Mouse (Mus musculus) heart, embryonic 15.5 days (tissue): ENCODE data around the gene B3gnt9. TPM values are rescaled to one million over a fixed set of nuclear protein-coding genes. Genes with fewer than 3 reads are reported as not detected.
A peak's percentile ranks its signal among the peaks of the same experiment; 100 is the strongest.

Experiments
- ATAC-seq: fragments of 200-750 bp; cut with Nextera tagmentation; replicated peaks from 2 replicates; pipeline ENCODE4 v1.8.0; 2017; ENCODE audit warnings: low read depth, moderate TSS enrichment; ENCODE audit not compliant: insufficient number of reproducible peaks, insufficient read depth, low FRiP score
- H3K27ac ChIP-seq: fragments of 300-500 bp; sonication (generic); 2 replicates; pipeline ENCODE4 v1.5.1; 2015; ENCODE audit warnings: mild to moderate bottlenecking, inconsistent platforms
- H3K27me3 ChIP-seq: fragments of 300-500 bp; sonication (generic); 2 replicates; pipeline ENCODE4 v1.6.1; 2015; ENCODE audit warnings: inconsistent platforms
- H3K36me3 ChIP-seq: fragments of 300-500 bp; sonication (generic); 2 replicates; pipeline ENCODE4 v1.6.1; 2015; ENCODE audit warnings: mild to moderate bottlenecking, inconsistent platforms
- H3K4me1 ChIP-seq: fragments of 300-500 bp; sonication (generic); replicated peaks from 2 replicates; pipeline ENCODE4 v1.6.1; 2015; ENCODE audit warnings: inconsistent platforms
- H3K4me2 ChIP-seq: fragments of 300-500 bp; sonication (generic); 2 replicates; pipeline ENCODE4 v1.6.1; 2015; ENCODE audit warnings: inconsistent platforms, mild to moderate bottlenecking, moderate library complexity
- H3K4me3 ChIP-seq: fragments of 300-500 bp; sonication (generic); 2 replicates; pipeline ENCODE4 v1.5.1; 2015; ENCODE audit warnings: mild to moderate bottlenecking, inconsistent platforms
- H3K9ac ChIP-seq: fragments of 300-500 bp; sonication (generic); 2 replicates; pipeline ENCODE4 v1.6.1; 2015; ENCODE audit warnings: mild to moderate bottlenecking, inconsistent platforms
- H3K9me3 ChIP-seq: fragments of 300-500 bp; sonication (generic); replicated peaks from 2 replicates; pipeline ENCODE4 v1.6.1; 2016; ENCODE audit warnings: inconsistent platforms
- WGBS: fragments of 180-500 bp; shearing (Covaris S2); methylation state at CpG from one replicate; pipeline ENCODE4 v1.1.7; 2015; ENCODE audit warnings: mixed read lengths; 5-methylcytosine and 5-hydroxymethylcytosine counted together
- polyA plus RNA-seq: library from polyadenylated mRNA; unstranded; fragments of >200 nt; fragmentation: Nextera tagmentation; extraction: Ambion mirVana; gene quantifications from 2 replicates; pipeline ENCODE4 v1.2.1, GENCODE M21; 2015

The B3gnt9 gene
- 13.6 and 17.6 TPM in 2 replicates for polyA plus RNA-seq

DNA sequence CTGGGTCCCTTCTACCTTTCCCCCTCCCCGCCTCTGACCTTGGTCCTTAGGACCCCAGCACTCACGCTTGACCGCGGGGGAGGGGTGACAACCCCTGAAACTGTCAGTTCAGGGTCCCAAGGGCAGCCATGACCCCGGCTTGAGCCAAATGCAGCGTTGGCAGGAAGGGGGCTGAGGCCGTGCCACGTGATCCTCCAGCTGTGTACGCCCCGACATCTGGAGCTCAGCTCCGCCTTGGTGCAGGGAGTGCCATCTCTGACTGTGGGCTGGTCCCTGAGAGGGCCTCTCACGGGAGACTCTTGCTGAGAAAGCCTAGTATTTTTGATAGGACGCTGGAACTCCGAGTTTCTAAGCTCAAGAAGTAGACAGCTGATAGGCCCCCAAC lies at the start of gene B3gnt9:
Gene B3gnt9, minus strand, starts transcription at position 188 of the 385 bp plus-strand sequence.
- H3K36me3 ChIP-seq: peaks cover 20% of the 10 kb centered on the region
- H3K4me2 ChIP-seq: peak within 1 kb of the TSS; percentile 93
- H3K4me3 ChIP-seq: peak within 1 kb of the TSS; percentile 60
- H3K9me3 ChIP-seq: no peaks in the 10 kb centered on the region
- H3K27ac ChIP-seq: peak within 1 kb of the TSS; percentile 74
- WGBS: 2% methylated on average over 14 of the region's 14 CpGs
- ATAC-seq: peak; percentile 54
- H3K4me1 ChIP-seq: peaks cover 39% of the 10 kb centered on the region
- H3K9ac ChIP-seq: peak within 1 kb of the TSS; percentile 65
- H3K27me3 ChIP-seq: peaks cover 32% of the 10 kb centered on the region

DNA sequence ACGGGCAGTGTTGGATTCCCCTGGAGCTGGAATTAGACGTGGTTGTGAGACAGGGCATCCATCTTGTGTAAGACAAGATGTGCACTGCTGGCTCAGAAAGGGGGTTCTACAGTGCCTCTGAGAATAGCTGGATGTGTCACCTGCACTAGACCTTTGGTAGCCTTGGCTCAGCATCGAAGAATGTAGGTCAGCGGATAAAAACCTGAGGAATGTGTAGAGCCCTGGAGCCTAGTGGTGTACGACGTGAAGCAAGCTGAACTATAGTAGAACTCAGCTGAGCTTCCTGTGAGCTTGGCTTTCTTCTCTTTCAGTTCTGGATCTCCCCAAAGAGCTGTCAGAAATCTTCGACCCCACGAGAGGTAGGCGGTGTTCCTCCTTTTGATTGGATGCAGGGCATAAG lies 48.9 kb upstream of the B3gnt9 start:
- no peak overlapping the region for H3K4me3 ChIP-seq
- H3K27me3 ChIP-seq: no peaks in the 10 kb centered on the region
- H3K4me1 ChIP-seq: peaks cover 38% of the 10 kb centered on the region
- no peak overlapping the region for H3K9ac ChIP-seq
- peaks cover 47% of the 10 kb centered on the region for H3K36me3 ChIP-seq
- peak overlapping the region; percentile 68 for H3K27ac ChIP-seq
- H3K4me2 ChIP-seq: no peak overlapping the region
- 50% methylated on average over 9 of the region's 9 CpGs for WGBS
- ATAC-seq: no peak
- H3K9me3 ChIP-seq: no peaks in the 10 kb centered on the region

DNA sequence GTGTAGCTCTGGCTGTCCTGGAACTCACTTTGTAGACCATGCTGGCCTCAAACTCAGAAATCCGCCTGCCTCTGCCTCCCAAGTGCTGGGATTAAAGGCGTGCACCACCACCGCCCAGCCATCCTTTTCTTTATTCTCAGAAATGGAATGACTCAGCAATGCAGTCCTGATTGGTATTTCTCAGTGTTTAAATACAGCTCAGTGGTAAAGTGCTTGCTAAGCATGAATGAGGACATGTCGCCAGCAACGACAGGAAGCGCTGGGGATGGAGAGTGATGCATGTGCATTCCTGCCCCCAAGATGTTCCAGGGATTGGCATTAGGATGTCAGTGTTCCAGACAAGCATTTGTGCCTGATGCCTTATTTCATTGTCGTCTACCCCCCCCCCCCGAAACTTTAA lies 48.4 kb upstream of the B3gnt9 start:
- no peak overlapping the region for H3K9ac ChIP-seq
- no peaks in the 10 kb centered on the region for H3K9me3 ChIP-seq
- H3K36me3 ChIP-seq: peaks cover 44% of the 10 kb centered on the region
- H3K4me2 ChIP-seq: no peak overlapping the region
- no peaks in the 10 kb centered on the region for H3K27me3 ChIP-seq
- 74% methylated on average over 8 of the region's 8 CpGs for WGBS
- ATAC-seq: no peak
- peaks cover 42% of the 10 kb centered on the region for H3K4me1 ChIP-seq
- peak overlapping the region; percentile 68; the same call in 1 of the 2 replicates for H3K27ac ChIP-seq
- H3K4me3 ChIP-seq: no peak overlapping the region

DNA sequence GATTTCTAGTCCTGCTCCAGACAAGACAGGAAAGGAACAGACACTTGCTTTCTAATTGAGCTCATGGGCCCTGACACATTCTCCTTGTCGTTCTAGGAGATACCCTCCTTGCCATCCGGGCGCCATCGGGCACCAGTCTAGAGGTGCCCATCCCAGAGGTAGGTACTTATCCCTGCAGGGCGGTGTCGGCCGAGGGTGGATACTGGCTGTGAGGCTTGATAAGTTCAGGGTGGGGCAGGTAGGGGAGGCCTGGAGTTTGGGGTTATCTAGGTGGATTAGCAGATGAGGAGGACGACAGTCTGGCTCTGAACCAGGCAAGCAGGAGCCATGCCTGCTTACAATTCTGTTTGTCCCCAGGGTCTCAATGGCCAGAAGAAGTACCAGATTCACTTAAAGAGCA lies 45.0 kb upstream of the B3gnt9 start:
- no peak overlapping the region for H3K4me2 ChIP-seq
- 88% methylated on average over 8 of the region's 8 CpGs for WGBS
- no peak overlapping the region for H3K9ac ChIP-seq
- H3K36me3 ChIP-seq: peaks cover 33% of the 10 kb centered on the region
- no peak overlapping the region for H3K4me3 ChIP-seq
- no peak overlapping the region for H3K27ac ChIP-seq
- no peaks in the 10 kb centered on the region for H3K9me3 ChIP-seq
- ATAC-seq: no peak
- no peaks in the 10 kb centered on the region for H3K27me3 ChIP-seq
- H3K4me1 ChIP-seq: peaks cover 38% of the 10 kb centered on the region

DNA sequence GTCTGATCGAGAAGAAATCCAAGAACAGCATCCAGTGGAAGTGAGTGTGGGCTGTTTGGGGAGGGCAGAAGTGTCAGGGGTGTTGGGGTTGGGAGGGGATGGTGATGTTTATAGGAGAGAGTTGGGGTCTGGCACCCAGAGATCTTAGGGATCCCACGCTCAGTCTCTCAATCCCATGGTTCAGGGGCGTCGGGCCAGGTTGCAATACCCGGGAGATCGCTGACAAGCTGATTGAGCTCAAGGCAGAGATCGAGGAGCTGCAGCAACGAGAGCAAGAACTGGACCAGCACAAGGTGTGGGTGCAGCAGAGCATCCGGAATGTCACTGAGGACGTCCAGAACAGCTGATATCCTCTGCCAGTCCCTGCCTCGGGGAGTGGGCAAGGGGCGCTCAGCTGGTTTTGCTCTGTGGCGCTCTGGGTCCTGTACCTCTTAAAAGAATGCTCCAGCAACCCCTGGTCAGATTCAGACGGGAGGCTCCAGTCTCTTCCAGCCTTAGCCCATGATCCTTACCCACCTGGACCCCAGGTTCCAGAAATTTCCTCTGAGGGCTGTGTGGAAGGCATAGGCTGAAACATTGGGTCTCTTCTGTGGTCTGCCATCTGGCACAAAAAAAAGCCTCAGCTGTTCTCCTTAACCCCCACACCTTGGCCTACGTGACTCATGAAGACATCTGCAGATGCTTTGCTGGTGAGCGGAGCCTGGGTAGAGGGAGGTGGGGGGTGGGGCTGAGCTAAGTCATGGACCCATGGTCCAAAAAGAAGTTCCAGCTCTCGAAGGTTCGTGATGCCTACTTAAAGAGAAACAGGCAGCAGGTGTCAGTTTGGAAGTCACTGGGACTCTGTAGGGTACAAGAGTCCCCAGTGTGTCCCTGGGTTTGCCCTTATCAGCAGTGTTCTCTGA lies 43.6 kb upstream of the B3gnt9 start:
- peak overlapping the region; percentile 97 for H3K9ac ChIP-seq

DNA sequence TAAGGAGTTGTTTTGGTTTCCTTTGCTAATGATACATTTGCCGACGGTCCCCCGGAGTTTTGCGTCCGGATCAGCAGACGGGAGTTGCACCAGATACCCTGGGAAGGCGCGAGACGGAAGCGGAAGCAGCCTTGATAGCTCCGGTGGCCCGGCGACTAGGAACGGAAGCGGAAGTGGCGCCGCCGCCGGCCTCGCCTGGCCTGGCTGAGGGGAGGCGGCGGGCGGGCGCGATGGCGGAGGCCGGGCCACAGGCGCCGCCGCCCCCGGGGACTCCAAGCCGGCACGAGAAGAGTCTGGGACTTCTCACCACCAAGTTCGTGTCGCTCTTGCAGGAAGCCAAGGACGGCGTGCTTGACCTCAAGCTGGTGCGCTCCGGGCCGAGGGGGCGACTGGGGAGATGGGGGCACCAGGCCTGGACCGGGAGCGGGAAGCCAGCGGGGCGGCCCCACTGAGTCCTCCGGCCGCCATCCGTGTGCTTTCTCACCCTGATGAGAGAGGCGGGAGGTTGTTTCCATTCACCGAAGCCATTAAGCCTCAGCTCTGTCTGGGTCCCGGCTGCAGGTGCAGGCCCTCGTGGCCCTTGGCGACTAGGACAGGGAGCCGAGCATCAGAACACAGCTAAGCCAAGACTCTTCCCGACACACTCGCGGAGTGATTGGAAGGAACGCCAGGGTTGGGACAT lies 42.7 kb upstream of the B3gnt9 start, which contains the start of gene E2f4:
Gene E2f4, plus strand, starts transcription at position 153 of the 682 bp plus-strand sequence.
- H3K36me3 ChIP-seq: peaks cover 28% of the 10 kb centered on the region
- no peaks in the 10 kb centered on the region for H3K27me3 ChIP-seq
- peak within 1 kb of the TSS; percentile 97 for H3K9ac ChIP-seq
- H3K4me2 ChIP-seq: peak within 1 kb of the TSS; percentile 86
- peak within 1 kb of the TSS; percentile 99 for H3K4me3 ChIP-seq
- peak; percentile 85 for ATAC-seq
- H3K9me3 ChIP-seq: no peaks in the 10 kb centered on the region
- H3K27ac ChIP-seq: peak within 1 kb of the TSS; percentile 83
- under 1% methylated on average over 58 of the region's 58 CpGs for WGBS
- H3K4me1 ChIP-seq: peaks cover 23% of the 10 kb centered on the region

More for the DNA sequence above, 43.6 kb upstream of the B3gnt9 start:
- WGBS: 46% methylated on average over 18 of the region's 18 CpGs
- ATAC-seq: no peak
- Histone ChIP-seq H3K36me3 (peaks cover 31% of the 10 kb centered on the region), H3K27me3 (no peaks in the 10 kb centered on the region), H3K9me3 (no peaks in the 10 kb centered on the region), H3K4me1 (peaks cover 25% of the 10 kb centered on the region), H3K27ac (peak overlapping the region; percentile 83), H3K4me2 (peak overlapping the region; percentile 86), H3K4me3 (peak overlapping the region; percentile 99)

DNA sequence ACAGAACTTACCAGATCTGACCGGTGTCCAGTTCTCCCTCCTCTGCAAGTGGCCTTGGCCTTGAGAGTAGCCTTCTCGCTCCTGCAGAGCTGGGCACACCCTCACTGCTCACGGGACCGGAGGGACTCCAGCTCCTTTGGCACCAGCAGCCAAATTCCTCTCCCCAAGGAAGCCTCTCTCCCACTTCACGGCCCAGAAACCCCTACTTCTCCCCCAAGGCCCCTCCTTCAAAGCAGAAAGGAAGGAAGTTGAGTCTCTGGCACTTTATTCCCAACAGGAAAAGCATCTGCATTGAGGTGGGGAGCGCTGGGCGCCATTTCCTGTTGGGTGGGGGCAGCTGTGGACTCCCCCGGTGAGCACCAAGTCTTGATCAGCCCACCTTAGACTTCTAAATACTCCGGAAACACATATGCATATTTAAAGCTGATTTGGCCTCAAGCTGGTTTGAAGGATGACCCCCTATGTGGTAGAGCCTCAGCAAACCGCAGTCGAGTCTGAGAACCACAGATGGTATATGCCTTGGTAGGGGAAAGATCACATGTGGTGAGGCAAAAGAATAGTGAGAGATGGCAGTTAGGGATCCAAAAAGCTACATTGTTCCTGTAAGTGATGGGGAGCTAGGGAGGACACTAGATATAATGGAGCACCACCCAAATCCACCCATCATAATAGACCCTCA lies 41.1 kb upstream of the B3gnt9 start, which contains the start of gene Exoc3l:
Gene Exoc3l, minus strand, starts transcription at position 207 of the 679 bp plus-strand sequence.
- peaks cover 23% of the 10 kb centered on the region for H3K4me1 ChIP-seq
- H3K27me3 ChIP-seq: no peaks in the 10 kb centered on the region
- no peak for ATAC-seq
- peak within 1 kb of the TSS; percentile 83 for H3K27ac ChIP-seq
- H3K36me3 ChIP-seq: peaks cover 14% of the 10 kb centered on the region
- H3K4me3 ChIP-seq: peak within 1 kb of the TSS; percentile 99
- WGBS: 41% methylated on average over 11 of the region's 11 CpGs
- H3K9me3 ChIP-seq: no peaks in the 10 kb centered on the region
- H3K4me2 ChIP-seq: peak within 1 kb of the TSS; percentile 86
- peak within 1 kb of the TSS; percentile 97 for H3K9ac ChIP-seq

DNA sequence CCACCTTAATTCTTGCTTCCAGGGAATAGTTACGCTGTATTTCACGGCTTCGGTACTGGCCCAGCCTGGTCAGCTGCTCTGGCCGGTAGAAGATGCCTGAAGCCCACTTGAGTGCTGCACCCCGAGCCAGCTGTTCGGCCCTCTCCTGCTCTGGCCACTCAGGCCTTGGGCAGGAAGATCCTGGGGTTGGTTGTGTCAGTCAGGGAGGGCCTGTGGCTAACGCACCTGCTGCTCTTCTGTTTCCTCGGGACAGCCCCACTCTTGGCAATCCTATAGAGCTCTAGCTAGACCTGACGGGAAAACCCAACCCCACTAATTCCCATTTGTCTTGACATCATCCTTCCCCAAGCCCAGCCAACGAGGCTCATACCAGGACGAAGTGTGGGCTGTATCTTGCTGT lies 40.3 kb upstream of the B3gnt9 start:
- Histone ChIP-seq H3K4me1 (peaks cover 29% of the 10 kb centered on the region), H3K27me3 (peaks cover 6% of the 10 kb centered on the region), H3K36me3 (peaks cover 6% of the 10 kb centered on the region), H3K27ac (peak overlapping the region; percentile 83; the same call in 1 of the 2 replicates), H3K4me2 (peak overlapping the region; percentile 49), H3K9ac (0 out of 2 replicates have a peak overlapping the region, but pooled peaks have one; percentile 7), H3K9me3 (no peaks in the 10 kb centered on the region), H3K4me3 (peak overlapping the region; percentile 36)
- ATAC-seq: no peak
- 57% methylated on average over 11 of the region's 11 CpGs for WGBS

DNA sequence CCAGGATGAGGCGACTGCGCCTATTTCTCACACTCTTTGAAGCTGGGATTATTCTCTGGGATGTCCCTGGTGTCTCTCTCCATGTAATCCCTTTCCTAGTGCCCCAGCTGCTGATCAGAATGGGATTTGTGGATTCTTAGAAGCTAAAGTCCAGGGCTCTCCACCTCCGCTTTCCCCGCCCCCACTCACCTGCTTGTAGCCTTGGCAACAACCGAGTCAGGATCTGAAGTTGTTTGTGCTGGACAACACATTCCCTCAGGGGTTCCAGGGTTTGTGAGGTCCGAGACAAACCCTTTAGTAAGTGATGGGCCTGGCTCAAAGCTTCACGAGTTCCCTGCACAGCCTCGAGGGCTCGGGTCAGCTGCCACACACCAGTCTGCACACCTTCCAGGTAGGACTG lies 39.8 kb upstream of the B3gnt9 start:
- H3K4me1 ChIP-seq: peaks cover 34% of the 10 kb centered on the region
- H3K36me3 ChIP-seq: peaks cover 1% of the 10 kb centered on the region
- WGBS: 57% methylated on average over 9 of the region's 9 CpGs
- peaks cover 10% of the 10 kb centered on the region for H3K27me3 ChIP-seq
- no peaks in the 10 kb centered on the region for H3K9me3 ChIP-seq
- H3K4me2 ChIP-seq: peak overlapping the region; percentile 49
- H3K9ac ChIP-seq: no peak overlapping the region
- ATAC-seq: no peak
- peak overlapping the region; percentile 36 for H3K4me3 ChIP-seq
- no peak overlapping the region for H3K27ac ChIP-seq

DNA sequence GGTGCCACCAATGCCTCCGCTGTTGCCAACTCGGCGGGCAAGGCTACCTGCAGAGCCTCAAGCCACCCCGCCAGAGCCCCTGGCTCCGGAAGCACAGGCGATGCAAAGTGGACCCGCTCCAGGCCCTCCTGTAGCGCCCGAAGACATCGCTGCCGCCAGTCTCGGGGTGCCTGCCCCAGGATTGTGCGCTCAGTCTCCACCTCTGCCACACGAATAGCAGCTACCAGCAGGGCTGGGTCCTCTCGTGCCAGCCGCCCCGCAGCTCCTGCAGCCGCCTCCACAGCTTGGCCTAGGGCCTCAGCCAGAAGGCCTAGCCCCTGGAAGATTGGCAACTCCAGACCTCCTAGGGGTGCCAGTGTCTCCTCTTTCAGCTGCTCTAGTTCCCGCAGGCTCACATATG lies 38.5 kb upstream of the B3gnt9 start:
- H3K4me3 ChIP-seq: no peak overlapping the region
- 60% methylated on average over 19 of the region's 19 CpGs for WGBS
- no peak for ATAC-seq
- peaks cover 10% of the 10 kb centered on the region for H3K27me3 ChIP-seq
- no peaks in the 10 kb centered on the region for H3K36me3 ChIP-seq
- H3K9ac ChIP-seq: no peak overlapping the region
- H3K27ac ChIP-seq: no peak overlapping the region
- H3K4me1 ChIP-seq: peaks cover 38% of the 10 kb centered on the region
- no peaks in the 10 kb centered on the region for H3K9me3 ChIP-seq
- H3K4me2 ChIP-seq: no peak overlapping the region

DNA sequence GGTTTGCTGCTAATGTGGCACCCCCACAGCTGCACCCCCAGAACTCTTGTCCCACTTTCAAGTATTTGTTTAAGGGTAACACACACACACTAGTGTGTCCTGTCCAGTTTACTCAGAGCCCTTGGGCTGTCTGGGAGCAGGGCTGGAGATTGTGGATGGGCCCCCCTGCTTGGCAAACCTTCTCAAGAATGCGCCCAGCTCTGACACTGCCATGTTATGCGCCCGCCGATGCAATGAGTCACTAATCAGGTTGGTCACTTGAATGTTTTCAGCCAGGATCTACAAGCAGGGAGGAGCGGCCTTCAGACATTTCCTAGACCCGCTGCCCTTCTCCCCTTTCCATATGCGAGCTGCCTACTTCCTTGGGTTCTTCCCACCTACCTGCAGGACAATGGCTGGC lies 37.5 kb upstream of the B3gnt9 start:
- no peaks in the 10 kb centered on the region for H3K36me3 ChIP-seq
- peaks cover 33% of the 10 kb centered on the region for H3K4me1 ChIP-seq
- no peak for ATAC-seq
- no peak overlapping the region for H3K4me2 ChIP-seq
- H3K4me3 ChIP-seq: no peak overlapping the region
- peaks cover 10% of the 10 kb centered on the region for H3K27me3 ChIP-seq
- no peak overlapping the region for H3K27ac ChIP-seq
- no peaks in the 10 kb centered on the region for H3K9me3 ChIP-seq
- WGBS: 78% methylated on average over 7 of the region's 7 CpGs
- no peak overlapping the region for H3K9ac ChIP-seq
